Mouse (Mus musculus) heart, embryonic 11.5 days (tissue): ENCODE results near the gene Cdkn3. TPM values are rescaled to one million over a fixed set of nuclear protein-coding genes. Genes with fewer than 3 reads are reported as not detected.

Experiments used
- ATAC-seq: fragments of 200-750 bp; cut with Nextera tagmentation; replicated peaks from 2 replicates; pipeline ENCODE4 v1.8.0; 2017; ENCODE audit warnings: moderate library complexity; ENCODE audit not compliant: insufficient number of reproducible peaks, low FRiP score, low TSS enrichment
- H3K27ac ChIP-seq: fragments of 300-500 bp; sonication (generic); 2 replicates; pipeline ENCODE4 v1.5.1; 2014; ENCODE audit warnings: mild to moderate bottlenecking, low read depth, low read length
- H3K27me3 ChIP-seq: fragments of 300-500 bp; sonication (generic); 2 replicates; pipeline ENCODE4 v1.6.1; 2014; ENCODE audit warnings: mild to moderate bottlenecking, low read length, mixed read lengths; ENCODE audit not compliant: control insufficient read depth, insufficient read depth
- H3K36me3 ChIP-seq: fragments of 300-500 bp; sonication (generic); 2 replicates; pipeline ENCODE4 v1.6.1; 2014; ENCODE audit warnings: mild to moderate bottlenecking, low read length, moderate library complexity, mixed read lengths; ENCODE audit not compliant: control insufficient read depth, insufficient read depth
- H3K4me1 ChIP-seq: fragments of 300-500 bp; sonication (generic); 2 replicates; pipeline ENCODE4 v1.6.1; 2014; ENCODE audit warnings: low read length; ENCODE audit not compliant: control insufficient read depth, insufficient read depth
- H3K4me2 ChIP-seq: fragments of 300-500 bp; sonication (generic); 2 replicates; pipeline ENCODE4 v1.6.1; 2014; ENCODE audit warnings: mild to moderate bottlenecking, moderate library complexity
- H3K4me3 ChIP-seq: fragments of 300-500 bp; sonication (generic); 2 replicates; pipeline ENCODE4 v1.5.1; 2014; ENCODE audit warnings: low read depth, low read length
- H3K9ac ChIP-seq: fragments of 300-500 bp; sonication (generic); 2 replicates; pipeline ENCODE4 v1.6.1; 2014; ENCODE audit warnings: mild to moderate bottlenecking, low read depth, low read length, moderate library complexity
- H3K9me3 ChIP-seq: fragments of 300-500 bp; sonication (generic); replicated peaks from 2 replicates; pipeline ENCODE4 v1.6.1; 2016; ENCODE audit warnings: low read length; ENCODE audit not compliant: control insufficient read depth
- WGBS: fragments of 180-500 bp; shearing (Covaris S2); extraction: QIAGEN DNeasy Blood & Tissue Kit; methylation state at CpG from one replicate; pipeline ENCODE4 v1.1.7; 2014; ENCODE audit not compliant: insufficient replicate concordance; 5-methylcytosine and 5-hydroxymethylcytosine counted together
- polyA plus RNA-seq: library from polyadenylated mRNA; unstranded; fragments of >200 nt; fragmentation: Nextera tagmentation; extraction: Ambion mirVana; gene quantifications from 2 replicates; pipeline ENCODE4 v1.2.1, GENCODE M21; 2014

Cdkn3 gene
- polyA plus RNA-seq, 1 experiment from 2014 or later = 59.4 TPM

- Histone ChIP-seq H3K9ac (no peak overlapping the region), H3K27ac (no peak overlapping the region), H3K4me2 (no peak overlapping the region), H3K4me3 (no peak overlapping the region), H3K4me1 (no peaks in the 10 kb centered on the region), H3K27me3 (no peaks in the 10 kb centered on the region), H3K9me3 (no peaks in the 10 kb centered on the region), H3K36me3 (peaks cover 10% of the 10 kb centered on the region; the same call in 1 of the 2 replicates)
- 83% methylated on average over 12 of the region's 12 CpGs for WGBS
- ATAC-seq = no peak
Observed at GRCm38 (mm10) chr14:46767116-46767515, 6.8 kb downstream of the Cdkn3 start.

- Histone ChIP-seq H3K4me2 (no peak overlapping the region), H3K9ac (no peak overlapping the region), H3K27ac (0 out of 2 replicates have a peak overlapping the region, but pooled peaks have one; percentile 10), H3K27me3 (no peaks in the 10 kb centered on the region), H3K36me3 (peaks cover 12% of the 10 kb centered on the region; the same call in 1 of the 2 replicates), H3K9me3 (no peaks in the 10 kb centered on the region), H3K4me3 (no peak overlapping the region), H3K4me1 (no peaks in the 10 kb centered on the region)
- WGBS = 88% methylated on average over 6 of the region's 6 CpGs
- ATAC-seq = no peak
Observed at GRCm38 (mm10) chr14:46770036-46770435, 9.7 kb downstream of the Cdkn3 start.

- Histone ChIP-seq H3K27ac (no peak overlapping the region), H3K27me3 (no peaks in the 10 kb centered on the region), H3K9me3 (peaks cover 4% of the 10 kb centered on the region; the same call in 1 of the 2 replicates), H3K9ac (no peak overlapping the region), H3K4me1 (no peaks in the 10 kb centered on the region), H3K4me2 (no peak overlapping the region), H3K36me3 (peaks cover 33% of the 10 kb centered on the region), H3K4me3 (no peak overlapping the region)
- WGBS = 95% methylated on average over 9 of the region's 9 CpGs
- no peak for ATAC-seq
Observed at GRCm38 (mm10) chr14:46778756-46779155, 18.4 kb downstream of the Cdkn3 start.

- WGBS = 94% methylated on average over 7 of the region's 7 CpGs
- H3K4me3 ChIP-seq = no peak overlapping the region
- peaks cover 33% of the 10 kb centered on the region for H3K36me3 ChIP-seq
- H3K9me3 ChIP-seq = peaks cover 4% of the 10 kb centered on the region; the same call in 1 of the 2 replicates
- H3K27ac ChIP-seq = no peak overlapping the region
- no peak overlapping the region for H3K9ac ChIP-seq
- H3K4me1 ChIP-seq = no peaks in the 10 kb centered on the region
- H3K4me2 ChIP-seq = no peak overlapping the region
- H3K27me3 ChIP-seq = no peaks in the 10 kb centered on the region
- ATAC-seq = no peak
Observed at GRCm38 (mm10) chr14:46779217-46779616, 18.9 kb downstream of the Cdkn3 start.

- Histone ChIP-seq H3K36me3 (peaks cover 33% of the 10 kb centered on the region), H3K27me3 (no peaks in the 10 kb centered on the region)
- WGBS = 94% methylated on average over 7 of the region's 7 CpGs
Observed at GRCm38 (mm10) chr14:46781086-46781485, 20.7 kb downstream of the Cdkn3 start.

GRCm38 (mm10) chr14:46782187-46782828 is 22.0 kb downstream of the Cdkn3 start:
- whole genome bisulfite sequencing = 83% methylated on average over 8 of the region's 8 CpGs
- Histone ChIP-seq H3K36me3 (peaks cover 28% of the 10 kb centered on the region), H3K9me3 (peaks cover 4% of the 10 kb centered on the region; the same call in 1 of the 2 replicates), H3K4me3 (no peak overlapping the region), H3K27ac (no peak overlapping the region), H3K27me3 (no peaks in the 10 kb centered on the region), H3K9ac (no peak overlapping the region), H3K4me2 (no peak overlapping the region), H3K4me1 (peaks cover 9% of the 10 kb centered on the region)
- no peak for ATAC-seq

More at GRCm38 (mm10) chr14:46781086-46781485, 20.7 kb downstream of the Cdkn3 start:
- Histone ChIP-seq H3K4me2 (no peak overlapping the region), H3K9me3 (peaks cover 4% of the 10 kb centered on the region; the same call in 1 of the 2 replicates), H3K9ac (no peak overlapping the region), H3K4me3 (no peak overlapping the region), H3K4me1 (peaks cover 1% of the 10 kb centered on the region; the same call in 1 of the 2 replicates), H3K27ac (no peak overlapping the region)
- ATAC-seq = no peak

- H3K4me1 ChIP-seq = peaks cover 10% of the 10 kb centered on the region
- WGBS = 87% methylated on average over 10 of the region's 10 CpGs
- peaks cover 4% of the 10 kb centered on the region; the same call in 1 of the 2 replicates for H3K9me3 ChIP-seq
- no peak overlapping the region for H3K9ac ChIP-seq
- H3K27ac ChIP-seq = no peak overlapping the region
- H3K36me3 ChIP-seq = peaks cover 19% of the 10 kb centered on the region
- no peak overlapping the region for H3K4me2 ChIP-seq
- no peak for ATAC-seq
- H3K4me3 ChIP-seq = no peak overlapping the region
- no peaks in the 10 kb centered on the region for H3K27me3 ChIP-seq
Observed at GRCm38 (mm10) chr14:46783327-46783926, 23.1 kb downstream of the Cdkn3 start.

GRCm38 (mm10) chr14:46785247-46785646 is 24.9 kb downstream of the Cdkn3 start:
- H3K27me3 ChIP-seq = no peaks in the 10 kb centered on the region
- peaks cover 13% of the 10 kb centered on the region for H3K4me1 ChIP-seq
- ATAC-seq = no peak
- no peak overlapping the region for H3K9ac ChIP-seq
- no peaks in the 10 kb centered on the region for H3K9me3 ChIP-seq
- no peak overlapping the region for H3K4me2 ChIP-seq
- no peak overlapping the region for H3K27ac ChIP-seq
- WGBS = 88% methylated on average over 5 of the region's 5 CpGs
- peaks cover 2% of the 10 kb centered on the region for H3K36me3 ChIP-seq
- no peak overlapping the region for H3K4me3 ChIP-seq
